Mouse (Mus musculus): ENCODE measurements at regions not wholly inside any gene's neighbourhood (a gene's known extent, or its start where the extent isn't known, plus 50 kb on each side); places are given as distances from the start of the nearest gene placed in this dataset.

GRCm38 (mm10) chr1:183622341-183622740 lies 204.3 kb downstream of the Hhipl2 start:
- DNase-seq (ENCODE audit: low read depth), result no peak

- DNase-seq (ENCODE audit: low read depth), result no peak
Observed at GRCm38 (mm10) chr1:183624266-183624665, 206.3 kb downstream of the Hhipl2 start.

- DNase-seq (ENCODE audit: low read depth), result no peak
Observed at GRCm38 (mm10) chr1:183633810-183634209, 215.8 kb downstream of the Hhipl2 start.

- DNase-seq (ENCODE audit: low read depth), result no peak
Observed at GRCm38 (mm10) chr1:183634836-183635235, 216.8 kb downstream of the Hhipl2 start.

- no peak for DNase-seq (ENCODE audit: low read depth)
Observed at GRCm38 (mm10) chr1:183637214-183637613, 219.2 kb downstream of the Hhipl2 start.

- DNase-seq (ENCODE audit: low read depth), result no peak
Observed at GRCm38 (mm10) chr1:183639332-183639731, 221.3 kb downstream of the Hhipl2 start.

- DNase-seq (ENCODE audit: low read depth), result no peak
Observed at GRCm38 (mm10) chr1:183640568-183640967, 222.6 kb downstream of the Hhipl2 start.

GRCm38 (mm10) chr1:183644001-183644400 lies 226.0 kb downstream of the Hhipl2 start:
- DNase-seq (ENCODE audit: low read depth), result no peak

- DNase-seq (ENCODE audit: low read depth), result no peak
Observed at GRCm38 (mm10) chr1:183653878-183654277, 235.9 kb downstream of the Hhipl2 start.

- DNase-seq (ENCODE audit: low read depth), result no peak
Observed at GRCm38 (mm10) chr1:183657043-183657442, 239.0 kb downstream of the Hhipl2 start.

- DNase-seq (ENCODE audit: low read depth), result no peak
Observed at GRCm38 (mm10) chr1:183660541-183660940, 242.5 kb downstream of the Hhipl2 start.

GRCm38 (mm10) chr1:183662369-183663043 lies 244.5 kb downstream of the Hhipl2 start:
- DNase-seq (ENCODE audit: low read depth), result no peak

- DNase-seq (ENCODE audit: low read depth), result no peak
Observed at GRCm38 (mm10) chr1:183669271-183669670, 251.3 kb downstream of the Hhipl2 start.

- no peak for DNase-seq (ENCODE audit: low read depth)
Observed at GRCm38 (mm10) chr1:183669674-183670073, 251.7 kb downstream of the Hhipl2 start.

GRCm38 (mm10) chr1:183670542-183670941 lies 252.5 kb downstream of the Hhipl2 start:
- no peak for DNase-seq (ENCODE audit: low read depth)

- no peak for DNase-seq (ENCODE audit: low read depth)
Observed at GRCm38 (mm10) chr1:183671541-183671940, 253.5 kb downstream of the Hhipl2 start.

GRCm38 (mm10) chr1:183672521-183672920 lies 254.5 kb downstream of the Hhipl2 start:
- no peak for DNase-seq (ENCODE audit: low read depth)

- no peak for DNase-seq (ENCODE audit: low read depth)
Observed at GRCm38 (mm10) chr1:183677585-183677984, 259.6 kb downstream of the Hhipl2 start.

- no peak for DNase-seq (ENCODE audit: low read depth)
Observed at GRCm38 (mm10) chr1:183679949-183680348, 261.9 kb downstream of the Hhipl2 start.

- no peak for DNase-seq (ENCODE audit: low read depth)
Observed at GRCm38 (mm10) chr1:183686056-183686455, 268.0 kb downstream of the Hhipl2 start.

- no peak for DNase-seq (ENCODE audit: low read depth)
Observed at GRCm38 (mm10) chr1:183692756-183693155, 274.7 kb downstream of the Hhipl2 start.

- DNase-seq (ENCODE audit: low read depth), result peak; percentile 6
Observed at GRCm38 (mm10) chr1:183699284-183699683, 281.3 kb downstream of the Hhipl2 start.

GRCm38 (mm10) chr1:183702888-183703287 lies 284.9 kb downstream of the Hhipl2 start:
- no peak for DNase-seq (ENCODE audit: low read depth)

GRCm38 (mm10) chr1:183712895-183713294 lies 294.9 kb downstream of the Hhipl2 start:
- no peak for DNase-seq (ENCODE audit: low read depth)

Data from c-Kit-positive CD71-positive TER-119-negative erythroid progenitor cells, embryonic 14.5 days (primary cell).